Mouse (Mus musculus) lung, postnatal 0 days (tissue): ENCODE results near the gene Pcdh15.

ENCODE experiments used
- CTCF ChIP-seq: IDR thresholded peaks from 2 replicates; pipeline ENCODE4 v1.5.1; 2016; ENCODE audit warnings: antibody characterized with exemption, mild to moderate bottlenecking
- EP300 ChIP-seq: IDR thresholded peaks from 2 replicates; pipeline ENCODE4 v1.6.1; 2016; ENCODE audit warnings: antibody characterized with exemption, mild to moderate bottlenecking, control low read depth

GRCm38 (mm10) chr10:73984057-73984456 is 884.9 kb downstream of the Pcdh15 start:
- TF ChIP-seq EP300, result no peak
- TF ChIP-seq CTCF, result no peak
